Mouse (Mus musculus) G1E (cell line): ENCODE results near the gene Thy1. TPM values are rescaled to one million over a fixed set of nuclear protein-coding genes. Genes with fewer than 3 reads are reported as not detected.

ENCODE experiments used
- ATAC-seq: 2 replicates; pipeline ENCODE4 v1.8.0; 2016; ENCODE audit warnings: mild to moderate bottlenecking; ENCODE audit not compliant: insufficient number of reproducible peaks, poor library complexity, low FRiP score, severe bottlenecking; ENCODE audit errors: extremely low read depth
- DNase-seq: peaks from one replicate; pipeline ENCODE4 v3.0.0; 2012; ENCODE audit warnings: low spot score
- H3K27me3 ChIP-seq: 2 replicates; pipeline ENCODE4 v1.6.1; 2012; ENCODE audit warnings: mild to moderate bottlenecking, low read length, inconsistent platforms; ENCODE audit not compliant: insufficient read depth
- H3K36me3 ChIP-seq: replicated peaks from 2 replicates; pipeline ENCODE3; 2012; ENCODE audit warnings: mild to moderate bottlenecking, inconsistent platforms
- H3K4me1 ChIP-seq: 2 replicates; pipeline ENCODE4 v1.6.1; 2012; ENCODE audit warnings: low read depth, low read length, inconsistent platforms, mixed read lengths; ENCODE audit not compliant: insufficient read depth
- H3K4me3 ChIP-seq: 2 replicates; pipeline ENCODE4 v1.5.1; 2012; ENCODE audit warnings: low read depth, mild to moderate bottlenecking, inconsistent platforms, low read length, moderate library complexity, mixed read lengths
- H3K9me3 ChIP-seq: replicated peaks from 2 replicates; pipeline ENCODE4 v1.6.1; 2012; ENCODE audit warnings: inconsistent platforms
- CTCF ChIP-seq: IDR thresholded peaks from 2 replicates; pipeline ENCODE4 v1.5.1; 2012; ENCODE audit warnings: low read depth, low read length, inconsistent platforms, mixed read lengths
- GATA1 ChIP-seq: IDR thresholded peaks from 2 replicates; pipeline ENCODE4 v1.6.1; 2012; ENCODE audit warnings: borderline replicate concordance, low read length, inconsistent platforms, mixed read lengths
- GATA2 ChIP-seq: IDR thresholded peaks from 2 replicates; pipeline ENCODE4 v1.6.1; 2012; ENCODE audit warnings: low read depth, low read length, inconsistent platforms, borderline replicate concordance
- POLR2AphosphoS5 ChIP-seq: IDR thresholded peaks from 2 replicates; pipeline ENCODE4 v1.6.1; 2012; ENCODE audit warnings: low read depth, low read length, inconsistent platforms; ENCODE audit not compliant: insufficient replicate concordance
- TAL1 ChIP-seq: conservative IDR thresholded peaks from 2 replicates; pipeline ENCODE4 v1.6.1; 2012; ENCODE audit warnings: low read depth, low read length, inconsistent platforms, mixed read lengths
- polyA plus RNA-seq: library from polyadenylated mRNA; stranded (reverse); fragments of >175 nt; gene quantifications from 2 replicates; pipeline ENCODE4 v1.2.3, GENCODE M21; 2012
- total RNA-seq, 2 experiments: library from RNA; stranded (forward) in 1 of 2; stranded (reverse) in 1 of 2; fragments of 200-1000 nt in 1 of 2; fragments of >200 nt in 1 of 2; fragmentation: Nextera tagmentation in 1 of 2; gene quantifications; 2 replicates each; pipeline ENCODE4 v1.2.3; 2014 to 2017

Gene Thy1
- total and polyA plus RNA-seq, 3 experiments = not detected

DNA sequence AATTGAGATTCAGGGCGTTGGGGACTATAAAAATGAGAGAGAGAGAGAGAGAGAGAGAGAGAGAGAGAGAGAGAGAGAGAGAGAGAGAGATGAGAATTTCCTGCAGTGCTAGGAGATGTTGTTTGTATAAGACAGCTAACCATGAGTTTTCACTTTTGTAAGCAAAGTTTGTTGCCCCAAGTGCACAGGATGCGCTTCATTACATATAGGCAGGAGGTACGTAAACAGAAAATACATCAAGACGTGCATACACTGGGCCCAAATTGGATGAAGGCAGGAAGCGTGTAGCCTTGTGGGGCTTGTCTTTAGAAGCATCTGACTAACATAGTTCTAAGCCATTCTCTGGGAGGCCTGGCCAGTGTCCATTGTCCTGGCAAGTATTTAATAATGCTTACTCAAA is 25.3 kb upstream of the Thy1 start:
- H3K27me3 ChIP-seq = no peaks in the 10 kb centered on the region
- H3K36me3 ChIP-seq = no peaks in the 10 kb centered on the region
- no peak overlapping the region for H3K4me3 ChIP-seq
- H3K4me1 ChIP-seq = no peaks in the 10 kb centered on the region
- H3K9me3 ChIP-seq = no peaks in the 10 kb centered on the region
- TF ChIP-seq GATA1 (no peak), POLR2AphosphoS5 (no peak), TAL1 (no peak), CTCF (no peak), GATA2 (no peak)
- ATAC-seq (no peak), DNase-seq (no peak)

DNA sequence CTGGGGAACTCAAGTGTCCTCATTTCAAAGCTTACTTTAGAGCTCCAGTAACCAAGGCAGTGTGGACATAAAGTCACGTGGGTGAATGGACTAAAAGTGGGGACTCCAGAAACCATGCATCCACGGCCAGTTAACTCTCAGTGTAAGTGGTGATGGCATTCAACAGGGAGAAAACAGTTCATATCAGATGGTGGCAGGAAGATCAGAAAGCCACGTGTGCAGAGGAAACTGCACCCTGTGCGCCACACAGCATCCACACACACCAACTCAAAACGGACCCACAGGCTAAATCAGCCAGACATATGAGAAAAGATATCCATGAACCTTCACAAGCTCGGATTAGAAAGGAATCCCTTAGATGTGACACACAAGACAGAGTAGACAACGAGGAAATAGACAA is 23.2 kb upstream of the Thy1 start:
- DNase-seq = no peak
- no peak for TF ChIP-seq GATA1
- H3K9me3 ChIP-seq = no peaks in the 10 kb centered on the region
- H3K4me3 ChIP-seq = no peak overlapping the region
- no peaks in the 10 kb centered on the region for H3K36me3 ChIP-seq
- no peaks in the 10 kb centered on the region for H3K27me3 ChIP-seq
- ATAC-seq = no peak
- H3K4me1 ChIP-seq = no peaks in the 10 kb centered on the region

DNA sequence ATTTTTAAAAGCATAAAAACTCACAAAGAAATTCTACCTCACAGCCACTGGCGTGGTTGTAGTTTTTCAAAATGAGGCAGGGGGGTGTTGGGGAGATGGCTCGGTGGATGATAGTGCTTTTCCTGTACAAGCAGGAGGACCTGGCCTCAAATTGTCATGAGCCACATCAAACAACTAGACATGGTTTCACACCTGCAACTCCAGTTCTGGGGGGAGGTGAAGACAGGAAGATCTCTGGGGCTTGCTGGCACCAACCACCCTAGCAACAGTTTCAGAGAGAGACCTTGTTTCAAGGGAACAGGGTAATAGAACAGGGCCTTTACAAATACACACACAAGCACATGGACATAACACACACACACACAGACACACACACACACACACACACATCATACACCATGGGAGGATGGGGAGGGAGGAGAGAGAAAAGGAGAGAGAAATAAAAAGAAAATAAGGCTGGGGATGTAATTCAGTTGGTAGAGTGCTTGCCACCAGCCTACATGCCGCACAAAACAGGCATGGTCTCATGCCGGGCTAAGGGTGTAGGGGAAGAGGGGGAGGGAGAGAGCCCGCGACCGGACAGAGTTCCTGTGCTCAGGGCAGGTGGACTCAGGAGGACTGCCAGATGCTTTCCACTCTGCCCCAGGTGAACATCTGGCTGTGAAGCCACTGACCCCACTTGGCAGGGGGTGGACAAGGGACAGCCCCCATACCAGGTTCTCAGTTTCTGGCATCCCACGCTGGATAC is 20.9 kb upstream of the Thy1 start:
- Histone ChIP-seq H3K36me3 (no peaks in the 10 kb centered on the region), H3K27me3 (no peaks in the 10 kb centered on the region), H3K4me1 (no peaks in the 10 kb centered on the region), H3K9me3 (no peaks in the 10 kb centered on the region), H3K4me3 (no peak overlapping the region)
- TF ChIP-seq TAL1 = no peak
- TF ChIP-seq POLR2AphosphoS5 = no peak
- no peak for TF ChIP-seq GATA1
- no peak for TF ChIP-seq CTCF
- no peak for TF ChIP-seq GATA2
- no peak for DNase-seq
- ATAC-seq = no peak

DNA sequence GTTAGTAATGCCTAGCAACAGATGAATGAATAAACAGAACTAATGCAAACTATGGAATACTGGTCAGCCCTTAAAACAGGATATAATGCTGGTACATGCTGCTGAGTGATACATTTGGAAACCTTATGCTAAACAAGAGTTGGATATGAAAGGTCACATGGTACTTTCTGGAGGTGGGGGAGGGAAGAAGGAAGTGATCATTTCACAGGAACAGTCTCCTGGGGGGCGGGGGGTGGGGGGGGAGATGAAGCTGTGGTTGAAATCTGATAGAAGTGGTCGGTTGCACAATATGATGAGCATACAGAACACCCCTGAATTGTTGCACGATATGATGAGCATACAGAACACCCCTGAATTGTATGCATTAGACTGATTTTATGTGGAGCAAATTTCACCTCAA is 19.1 kb upstream of the Thy1 start:
- no peaks in the 10 kb centered on the region for H3K36me3 ChIP-seq
- TF ChIP-seq POLR2AphosphoS5 = no peak
- no peak for TF ChIP-seq TAL1
- TF ChIP-seq CTCF = no peak
- no peak for TF ChIP-seq GATA2
- no peak for TF ChIP-seq GATA1
- no peaks in the 10 kb centered on the region for H3K27me3 ChIP-seq
- DNase-seq = no peak
- H3K4me1 ChIP-seq = no peaks in the 10 kb centered on the region
- no peak for ATAC-seq
- no peak overlapping the region for H3K4me3 ChIP-seq
- no peaks in the 10 kb centered on the region for H3K9me3 ChIP-seq

DNA sequence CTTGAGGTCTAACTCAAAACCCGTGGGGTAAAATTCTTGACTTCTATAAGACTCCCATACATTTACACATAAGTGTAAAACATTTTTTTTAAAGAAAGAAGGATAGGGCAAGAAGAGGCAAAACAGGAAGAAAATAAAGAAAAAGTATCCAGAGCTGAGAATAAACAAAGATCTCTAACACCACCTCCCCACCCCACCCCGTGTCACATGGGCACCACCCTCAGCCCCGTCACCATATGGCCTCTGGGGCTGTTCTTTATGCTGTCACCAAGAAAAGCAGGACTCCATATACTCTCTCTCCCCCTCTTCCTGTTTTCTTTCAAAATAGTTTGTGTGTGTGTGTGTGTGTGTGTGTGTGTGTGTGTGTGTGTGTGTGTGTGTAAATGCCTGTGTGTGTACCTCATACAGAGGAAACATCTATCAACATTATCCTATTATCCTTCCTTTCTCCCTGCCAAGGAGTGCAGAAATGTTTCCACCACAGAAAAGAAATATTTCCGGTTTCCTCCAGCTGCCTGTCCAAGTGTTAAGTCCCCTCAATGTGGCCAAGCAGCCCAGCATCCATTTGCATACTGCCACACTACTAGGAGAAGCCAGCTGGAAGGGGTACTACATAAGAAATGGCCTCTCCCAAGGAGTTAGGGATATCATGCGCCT is 13.5 kb upstream of the Thy1 start:
- DNase-seq (no peak), ATAC-seq (no peak)
- Histone ChIP-seq H3K4me3 (no peak overlapping the region), H3K27me3 (no peaks in the 10 kb centered on the region), H3K36me3 (no peaks in the 10 kb centered on the region), H3K9me3 (no peaks in the 10 kb centered on the region), H3K4me1 (no peaks in the 10 kb centered on the region)
- TF ChIP-seq TAL1 (no peak), GATA2 (no peak), POLR2AphosphoS5 (no peak), CTCF (no peak), GATA1 (no peak)

DNA sequence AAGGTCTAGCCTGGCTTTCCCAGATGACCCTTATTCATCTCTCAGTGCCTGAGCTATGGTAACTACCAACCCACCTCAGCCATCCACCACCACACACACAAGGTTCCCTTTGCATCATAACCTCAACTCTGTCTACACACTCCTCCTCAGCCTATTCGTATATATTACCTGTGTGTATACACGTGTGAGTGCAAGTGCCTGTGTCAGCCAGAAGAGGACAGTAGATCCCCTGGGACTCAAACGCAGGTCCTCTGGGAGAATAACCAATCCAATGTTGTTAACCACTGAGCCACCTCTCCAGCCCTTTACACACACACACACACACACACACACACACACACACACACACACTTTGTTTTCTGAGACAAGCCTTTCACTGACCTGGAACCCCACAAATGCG is 12.5 kb upstream of the Thy1 start:
- no peaks in the 10 kb centered on the region for H3K36me3 ChIP-seq
- H3K4me1 ChIP-seq = no peaks in the 10 kb centered on the region
- TF ChIP-seq GATA1 (no peak), CTCF (no peak), POLR2AphosphoS5 (no peak), GATA2 (no peak), TAL1 (no peak)
- ATAC-seq = no peak
- H3K27me3 ChIP-seq = no peaks in the 10 kb centered on the region
- H3K9me3 ChIP-seq = no peaks in the 10 kb centered on the region
- DNase-seq = no peak
- H3K4me3 ChIP-seq = no peak overlapping the region
